Mouse (Mus musculus) hindbrain, postnatal 0 days (tissue): ENCODE measurements around the gene Nin. TPM values are rescaled to one million over a fixed set of nuclear protein-coding genes. Genes with fewer than 3 reads are reported as not detected.
"Not testable (repeated sequence)": the region's sequence is repeated elsewhere in the genome, so short reads cannot be mapped to it uniquely, and the experiment has no call there.

Experiments
- ATAC-seq: fragments of 200-750 bp; cut with Nextera tagmentation; 2 replicates; pipeline ENCODE4 v1.8.0; 2017; ENCODE audit warnings: mild to moderate bottlenecking, moderate TSS enrichment, moderate library complexity
- DNase-seq: peaks from one replicate; pipeline ENCODE4 v3.0.0-alpha.2; 2015; ENCODE audit warnings: low spot score
- H3K27ac ChIP-seq: fragments of 300-500 bp; sonication (generic); 2 replicates; pipeline ENCODE4 v1.5.1; 2014; ENCODE audit warnings: mild to moderate bottlenecking
- H3K27me3 ChIP-seq: fragments of 300-500 bp; sonication (generic); 2 replicates; pipeline ENCODE4 v1.6.1; 2014; ENCODE audit warnings: low read length, mixed read lengths; ENCODE audit not compliant: insufficient read depth
- H3K36me3 ChIP-seq: fragments of 300-500 bp; sonication (generic); 2 replicates; pipeline ENCODE4 v1.6.1; 2014; ENCODE audit warnings: low read length, mixed read lengths; ENCODE audit not compliant: insufficient read depth
- H3K4me1 ChIP-seq: fragments of 300-500 bp; sonication (generic); 2 replicates; pipeline ENCODE4 v1.6.1; 2014; ENCODE audit warnings: antibody characterized with exemption, low read length, mixed read lengths; ENCODE audit not compliant: insufficient read depth
- H3K4me2 ChIP-seq: fragments of 300-500 bp; sonication (generic); 2 replicates; pipeline ENCODE4 v1.6.1; 2014; ENCODE audit warnings: low read depth, mild to moderate bottlenecking, low read length, moderate library complexity, mixed read lengths
- H3K4me3 ChIP-seq: fragments of 300-500 bp; sonication (generic); 2 replicates; pipeline ENCODE4 v1.5.1; 2014; ENCODE audit warnings: low read length
- H3K9ac ChIP-seq: fragments of 300-500 bp; sonication (generic); replicated peaks from 2 replicates; pipeline ENCODE4 v1.6.1; 2014; ENCODE audit warnings: mild to moderate bottlenecking, low read length, moderate library complexity, mixed read lengths
- H3K9me3 ChIP-seq: fragments of 300-500 bp; sonication (generic); 2 replicates; pipeline ENCODE4 v1.6.1; 2016; ENCODE audit warnings: low read length, mixed read lengths
- CTCF ChIP-seq: IDR thresholded peaks from 2 replicates; pipeline ENCODE4 v1.5.1; 2016; ENCODE audit warnings: antibody characterized with exemption, control low read depth, low read depth
- WGBS: fragments of 180-500 bp; shearing (Covaris S2); extraction: QIAGEN DNeasy Blood & Tissue Kit; methylation state at CpG from one replicate; pipeline ENCODE4 v1.1.7; 2014; 5-methylcytosine and 5-hydroxymethylcytosine counted together
- polyA plus RNA-seq: library from polyadenylated mRNA; unstranded; fragments of >200 nt; fragmentation: Nextera tagmentation; extraction: Ambion mirVana; gene quantifications from 2 replicates; pipeline ENCODE4 v1.2.1, GENCODE M21; 2015
- total RNA-seq: library from RNA; depleted of rRNA; stranded (reverse); fragments of >200 nt; gene quantifications from 2 replicates; pipeline ENCODE4 v1.2.3, GENCODE M21; 2014

Nin gene
- total and polyA plus RNA-seq, 2 experiments from 2014 or later = 6.2 to 18.9 TPM

GRCm38 (mm10) chr12:70147986-70148630, 34.6 kb upstream of the Nin start:
- TF ChIP-seq CTCF = no peak
- H3K36me3 ChIP-seq = no peaks in the 10 kb centered on the region
- WGBS = 7% methylated on average over 13 of the region's 13 CpGs
- no peaks in the 10 kb centered on the region for H3K27me3 ChIP-seq
- H3K9me3 ChIP-seq = no peaks in the 10 kb centered on the region
- peaks cover 3% of the 10 kb centered on the region; the same call in 1 of the 2 replicates for H3K4me1 ChIP-seq
- DNase-seq (peak; percentile 2), ATAC-seq (0 out of 2 replicates have a peak, but pooled peaks have one; percentile 24)
- peak overlapping the region; percentile 23; the same call in 1 of the 2 replicates for H3K4me3 ChIP-seq
- peak overlapping the region; percentile 9; the same call in 1 of the 2 replicates for H3K9ac ChIP-seq
- H3K27ac ChIP-seq = peak overlapping the region; percentile 41; the same call in 1 of the 2 replicates
- peak overlapping the region; percentile 52 for H3K4me2 ChIP-seq

- no peaks in the 10 kb centered on the region for H3K27me3 ChIP-seq
- DNase-seq = no peak
- no peak for TF ChIP-seq CTCF
- H3K9ac ChIP-seq = no peak overlapping the region
- no peaks in the 10 kb centered on the region for H3K9me3 ChIP-seq
- 89% methylated on average over 6 of the region's 6 CpGs for WGBS
- ATAC-seq = no peak
- no peak overlapping the region for H3K4me3 ChIP-seq
- no peak overlapping the region for H3K27ac ChIP-seq
- no peak overlapping the region for H3K4me2 ChIP-seq
- peaks cover 3% of the 10 kb centered on the region; the same call in 1 of the 2 replicates for H3K4me1 ChIP-seq
- no peaks in the 10 kb centered on the region for H3K36me3 ChIP-seq
Observed at GRCm38 (mm10) chr12:70145586-70145985, 32.1 kb upstream of the Nin start.

GRCm38 (mm10) chr12:70144637-70145448, 31.3 kb upstream of the Nin start:
- Histone ChIP-seq H3K4me2 (0 out of 2 replicates have a peak overlapping the region, but pooled peaks have one; percentile 3), H3K9me3 (no peaks in the 10 kb centered on the region), H3K27me3 (no peaks in the 10 kb centered on the region), H3K9ac (no peak overlapping the region), H3K27ac (no peak overlapping the region), H3K4me3 (no peak overlapping the region), H3K36me3 (no peaks in the 10 kb centered on the region), H3K4me1 (peaks cover 3% of the 10 kb centered on the region; the same call in 1 of the 2 replicates)
- ATAC-seq (peak; percentile 35), DNase-seq (peak; percentile 81)
- peak; percentile 82 for TF ChIP-seq CTCF
- 43% methylated on average over 20 of the region's 20 CpGs for WGBS

- H3K27ac ChIP-seq, H3K4me1 ChIP-seq: not testable (repeated sequence)
Observed at GRCm38 (mm10) chr12:70144106-70144587, 30.6 kb upstream of the Nin start.

GRCm38 (mm10) chr12:70140993-70141576, 27.6 kb upstream of the Nin start:
- Histone ChIP-seq H3K9me3 (no peaks in the 10 kb centered on the region), H3K4me2 (no peak overlapping the region), H3K9ac (no peak overlapping the region), H3K27ac (no peak overlapping the region), H3K27me3 (no peaks in the 10 kb centered on the region), H3K4me1 (no peaks in the 10 kb centered on the region), H3K4me3 (no peak overlapping the region), H3K36me3 (no peaks in the 10 kb centered on the region)
- 90% methylated on average over 5 of the region's 5 CpGs for whole genome bisulfite sequencing
- TF ChIP-seq CTCF = no peak
- no peak for DNase-seq
- ATAC-seq = no peak

More at GRCm38 (mm10) chr12:70144106-70144587, 30.6 kb upstream of the Nin start:
- not testable (repeated sequence) for ATAC-seq, H3K9ac ChIP-seq, H3K4me2 ChIP-seq, H3K9me3 ChIP-seq, H3K36me3 ChIP-seq, H3K27me3 ChIP-seq, H3K4me3 ChIP-seq, DNase-seq
- WGBS = 23% methylated on average over 3 of the region's 3 CpGs

- Histone ChIP-seq H3K4me1 (no peaks in the 10 kb centered on the region), H3K9me3 (no peaks in the 10 kb centered on the region), H3K27me3 (no peaks in the 10 kb centered on the region), H3K36me3 (no peaks in the 10 kb centered on the region), H3K27ac (no peak overlapping the region), H3K4me2 (no peak overlapping the region), H3K9ac (no peak overlapping the region), H3K4me3 (no peak overlapping the region)
- ATAC-seq = no peak
- no peak for DNase-seq
- WGBS = 96% methylated on average over 5 of the region's 5 CpGs
- no peak for TF ChIP-seq CTCF
Observed at GRCm38 (mm10) chr12:70140542-70140941, 27.0 kb upstream of the Nin start.
